Mouse (Mus musculus) liver, adult 2 months (tissue): ENCODE data around the gene Isyna1. TPM values are rescaled to one million over a fixed set of nuclear protein-coding genes. Genes with fewer than 3 reads are reported as not detected.

Experiments
- DNase-seq: peaks from one replicate; pipeline ENCODE4 v3.0.0-alpha.2; 2011; ENCODE audit warnings: low read depth, low spot score; ENCODE audit errors: extremely low read depth
- H3K27ac ChIP-seq: fragments of 200-500 bp; replicated peaks from 2 replicates; pipeline ENCODE4 v1.5.1; 2012; ENCODE audit warnings: low read depth, mild to moderate bottlenecking, control low read depth, inconsistent platforms, low read length; ENCODE audit not compliant: insufficient read depth
- H3K27me3 ChIP-seq: fragments of 200-500 bp; 2 replicates; pipeline ENCODE4 v1.6.1; 2012; ENCODE audit warnings: mild to moderate bottlenecking, moderate library complexity, low read length, inconsistent platforms; ENCODE audit not compliant: control insufficient read depth, insufficient read depth
- H3K36me3 ChIP-seq: fragments of 200-500 bp; 2 replicates; pipeline ENCODE4 v1.6.1; 2012; ENCODE audit warnings: low read length, inconsistent platforms; ENCODE audit not compliant: control insufficient read depth, insufficient read depth
- H3K4me1 ChIP-seq: fragments of 200-500 bp; 2 replicates; pipeline ENCODE4 v1.6.1; 2011; ENCODE audit warnings: low read length; ENCODE audit not compliant: control insufficient read depth, insufficient read depth
- H3K4me3 ChIP-seq: fragments of 200-500 bp; 2 replicates; pipeline ENCODE4 v1.5.1; 2011; ENCODE audit warnings: low read depth, mild to moderate bottlenecking, control low read depth, low read length, moderate library complexity; ENCODE audit not compliant: insufficient read depth
- H3K79me2 ChIP-seq: fragments of 200-500 bp; 2 replicates; pipeline ENCODE4 v1.6.1; 2012; ENCODE audit warnings: inconsistent platforms, mild to moderate bottlenecking, low read length, moderate library complexity; ENCODE audit not compliant: control insufficient read depth, insufficient read depth
- H3K9ac ChIP-seq: fragments of 200-500 bp; 2 replicates; pipeline ENCODE4 v1.6.1; 2012; ENCODE audit warnings: low read depth, mild to moderate bottlenecking, control low read depth, inconsistent platforms, low read length
- CTCF ChIP-seq: fragments of 200-500 bp; IDR thresholded peaks from 2 replicates; pipeline ENCODE4 v1.5.1; 2011; ENCODE audit warnings: low read depth, low read length, control low read depth
- POLR2A ChIP-seq: fragments of 200-500 bp; IDR thresholded peaks from 2 replicates; pipeline ENCODE4 v1.6.1; 2011; ENCODE audit warnings: low read length, control low read depth; ENCODE audit not compliant: insufficient read depth; ENCODE audit errors: extremely low read depth
- WGBS: fragments of 180-500 bp; shearing (Covaris S2); methylation state at CpG from one replicate; pipeline ENCODE4 v1.1.7; 2018; 5-methylcytosine and 5-hydroxymethylcytosine counted together
- polyA plus RNA-seq: library from polyadenylated mRNA; depleted of rRNA; stranded (reverse); fragments of >200 nt; gene quantifications from 2 replicates; pipeline ENCODE4 v1.2.3, GENCODE M21; 2012
- total RNA-seq: library from RNA; depleted of rRNA; stranded (reverse); fragments of >200 nt; gene quantifications from 2 replicates; pipeline ENCODE4 v1.2.3, GENCODE M21; 2014

The Isyna1 gene
- total and polyA plus RNA-seq, 2 experiments, result 3.2 to 16.6 TPM

GRCm38 (mm10) chr8:70607603-70607897 is 13.4 kb downstream of the Isyna1 start:
- H3K27ac ChIP-seq, result no peak overlapping the region
- H3K27me3 ChIP-seq, result peaks cover 3% of the 10 kb centered on the region; the same call in 1 of the 2 replicates
- H3K4me1 ChIP-seq, result peaks cover 4% of the 10 kb centered on the region; the same call in 1 of the 2 replicates
- WGBS, result 34% methylated on average over 6 of the region's 6 CpGs
- DNase-seq, result no peak
- H3K36me3 ChIP-seq, result no peaks in the 10 kb centered on the region
- H3K79me2 ChIP-seq, result peaks cover 2% of the 10 kb centered on the region; the same call in 1 of the 2 replicates
- TF ChIP-seq POLR2A (no peak), CTCF (no peak)
- H3K4me3 ChIP-seq, result peak overlapping the region; percentile 93
- H3K9ac ChIP-seq, result peak overlapping the region; percentile 98

- WGBS, result 3% methylated on average over 84 of the region's 84 CpGs
- Histone ChIP-seq H3K4me3 (peak overlapping the region; percentile 93), H3K27me3 (peaks cover 3% of the 10 kb centered on the region; the same call in 1 of the 2 replicates), H3K36me3 (no peaks in the 10 kb centered on the region), H3K9ac (peak overlapping the region; percentile 98), H3K79me2 (peaks cover 2% of the 10 kb centered on the region; the same call in 1 of the 2 replicates), H3K4me1 (peaks cover 4% of the 10 kb centered on the region; the same call in 1 of the 2 replicates), H3K27ac (peak overlapping the region; percentile 52)
- TF ChIP-seq CTCF (no peak), POLR2A (no peak)
- DNase-seq, result no peak
Measured at GRCm38 (mm10) chr8:70607898-70608748, 13.9 kb downstream of the Isyna1 start.

GRCm38 (mm10) chr8:70608749-70609367 is 14.7 kb downstream of the Isyna1 start, which contains the start of gene Ssbp4:
Gene Ssbp4, minus strand, starts transcription at chr8:70608872.
- H3K27ac ChIP-seq, result peak within 1 kb of the TSS; percentile 87
- 3% methylated on average over 26 of the region's 26 CpGs for WGBS
- peak within 1 kb of the TSS; percentile 98 for H3K9ac ChIP-seq
- H3K79me2 ChIP-seq, result peaks cover 2% of the 10 kb centered on the region; the same call in 1 of the 2 replicates
- H3K27me3 ChIP-seq, result peaks cover 3% of the 10 kb centered on the region; the same call in 1 of the 2 replicates
- no peak for DNase-seq
- TF ChIP-seq CTCF, result no peak
- H3K36me3 ChIP-seq, result no peaks in the 10 kb centered on the region
- peak within 1 kb of the TSS; percentile 93 for H3K4me3 ChIP-seq
- peaks cover 4% of the 10 kb centered on the region; the same call in 1 of the 2 replicates for H3K4me1 ChIP-seq

- H3K4me1 ChIP-seq, result peaks cover 4% of the 10 kb centered on the region; the same call in 1 of the 2 replicates
- TF ChIP-seq CTCF (no peak), POLR2A (peak; percentile 50; the same call in 1 of the 2 replicates)
- H3K27me3 ChIP-seq, result peaks cover 3% of the 10 kb centered on the region; the same call in 1 of the 2 replicates
- DNase-seq, result no peak
- H3K79me2 ChIP-seq, result peaks cover 2% of the 10 kb centered on the region; the same call in 1 of the 2 replicates
- peak overlapping the region; percentile 55 for H3K4me3 ChIP-seq
- H3K27ac ChIP-seq, result peak overlapping the region; percentile 87
- peak overlapping the region; percentile 70 for H3K9ac ChIP-seq
- no peaks in the 10 kb centered on the region for H3K36me3 ChIP-seq
- 2% methylated on average over 38 of the region's 39 CpGs for WGBS
Measured at GRCm38 (mm10) chr8:70609368-70609848, 15.2 kb downstream of the Isyna1 start.

GRCm38 (mm10) chr8:70609849-70610795 is 15.9 kb downstream of the Isyna1 start:
- Histone ChIP-seq H3K79me2 (peaks cover 2% of the 10 kb centered on the region; the same call in 1 of the 2 replicates), H3K4me1 (peaks cover 4% of the 10 kb centered on the region; the same call in 1 of the 2 replicates), H3K4me3 (peak overlapping the region; percentile 55), H3K27ac (peak overlapping the region; percentile 88), H3K9ac (peak overlapping the region; percentile 70), H3K36me3 (no peaks in the 10 kb centered on the region), H3K27me3 (peaks cover 3% of the 10 kb centered on the region; the same call in 1 of the 2 replicates)
- peak; percentile 59 for DNase-seq
- WGBS, result 4% methylated on average over 43 of the region's 45 CpGs
- TF ChIP-seq POLR2A (peak; percentile 53; the same call in 1 of the 2 replicates), CTCF (no peak)
